Mouse (Mus musculus): ENCODE results near the gene Stpg1. TPM values are rescaled to one million over a fixed set of nuclear protein-coding genes. Genes with fewer than 3 reads are reported as not detected.
A peak's percentile ranks its signal among the peaks of the same experiment; 100 is the strongest.

Gene Stpg1
- total RNA-seq, 2 experiments from 2014 or later, result 1.0 to 1.9 TPM

DNA sequence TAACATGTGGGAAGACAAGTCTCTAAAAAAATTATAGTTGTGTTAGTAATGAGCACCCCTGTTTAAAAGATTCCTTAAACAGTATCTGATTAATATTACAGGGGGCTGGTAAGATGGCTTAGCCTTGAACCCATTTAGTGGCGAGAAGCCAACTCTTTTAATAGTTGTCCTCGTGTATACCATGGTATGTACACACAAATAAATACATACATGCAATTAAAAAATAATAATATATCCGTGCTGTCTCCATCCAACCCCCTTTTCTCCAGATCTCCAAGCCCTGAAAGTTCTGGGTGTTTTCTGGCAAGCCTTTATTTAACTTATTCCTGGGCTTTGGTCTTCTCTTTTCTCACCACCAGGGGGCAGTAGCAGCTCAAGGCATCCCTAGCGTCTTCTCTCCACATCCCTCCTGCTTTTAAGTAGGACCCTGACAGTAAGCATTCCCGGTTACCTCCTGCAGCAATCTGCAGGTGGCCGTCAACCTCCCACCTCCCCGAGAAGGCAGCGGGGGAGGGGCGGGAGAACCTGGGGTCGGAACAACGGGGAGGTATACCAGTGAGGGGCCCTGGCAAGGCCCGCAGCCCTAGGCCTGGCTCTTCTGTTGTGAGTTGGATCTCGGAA is 13.9 kb downstream of the Stpg1 start:
- intact Hi-C loops (cut with DNase I), result loop anchor here (1.0 kb wide), 1 partner anchor 159 kb away; no protein-coding TSS in a partner anchor
- peak; percentile 65 to 76 for DNase-seq (ENCODE audit: low spot score in 2 of 2)

DNA sequence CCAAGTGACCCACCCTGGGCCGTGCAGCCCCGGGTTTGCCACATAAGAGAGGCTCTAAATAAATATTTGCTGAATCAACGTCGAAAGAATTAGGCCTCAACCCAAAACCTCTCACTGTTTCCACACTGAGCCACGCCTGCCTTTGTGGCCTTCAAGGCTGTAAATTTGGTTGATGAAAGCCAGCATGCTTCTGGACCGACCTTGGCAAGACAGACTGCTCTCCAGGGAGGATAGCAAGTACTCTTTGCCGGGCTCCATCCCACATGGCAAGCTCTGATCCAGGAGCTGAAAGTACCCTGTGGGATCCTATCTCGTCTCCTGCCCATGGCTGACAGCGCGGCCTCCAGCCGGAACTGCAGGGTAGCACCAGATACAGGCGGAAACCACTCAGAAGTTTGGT is 14.9 kb downstream of the Stpg1 start:
- intact Hi-C loops (cut with DNase I), result no loop called here
- DNase-seq (ENCODE audit: low spot score in 2 of 2), result no peak

DNA sequence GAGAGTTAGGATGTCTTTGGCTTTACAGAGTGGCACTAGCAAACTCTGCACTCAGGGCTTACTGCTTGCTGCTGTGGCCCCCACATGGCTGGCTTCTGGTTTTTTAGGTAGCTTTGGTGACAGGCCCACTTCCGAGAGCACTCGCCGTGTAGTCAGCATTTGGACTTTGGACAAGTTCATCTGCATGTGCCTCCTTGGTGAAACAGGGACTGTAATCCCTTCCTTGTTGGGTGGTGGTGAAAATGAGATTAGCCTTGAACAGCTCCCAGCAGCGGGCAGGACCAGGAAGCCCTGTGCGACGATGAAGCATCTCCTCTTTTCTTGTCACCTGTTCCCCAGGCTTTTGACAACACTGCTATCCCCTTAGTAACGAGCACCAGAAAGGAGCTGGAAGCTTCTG is 19.3 kb downstream of the Stpg1 start:
- DNase-seq (ENCODE audit: low spot score in 2 of 2), result no peak
- intact Hi-C loops (cut with DNase I), result loop anchor here (10.0 kb wide), 1 partner anchor 261 kb away; no protein-coding TSS in a partner anchor

DNA sequence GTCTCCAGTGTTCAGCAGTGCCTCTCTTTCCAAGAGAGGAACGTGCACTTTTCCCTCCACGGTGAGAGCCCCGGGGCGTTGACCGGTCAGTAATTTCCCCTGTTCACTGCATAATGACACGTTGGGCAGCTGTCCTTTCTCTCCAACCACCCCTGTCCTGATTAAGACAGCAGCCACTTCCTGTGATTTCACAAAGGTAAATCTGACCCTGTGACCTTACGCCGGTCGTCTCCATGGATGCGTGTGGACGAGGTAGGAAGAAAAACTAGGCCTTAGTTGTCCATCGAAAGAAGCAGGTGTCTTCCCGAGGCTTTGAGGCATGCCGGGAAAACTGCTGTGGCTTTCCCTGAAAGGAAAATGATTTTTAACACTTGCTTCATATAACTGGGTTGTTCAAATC is 20.3 kb downstream of the Stpg1 start:
- intact Hi-C loops (cut with DNase I), result loop anchor here (10.0 kb wide), 1 partner anchor 260 kb away; no protein-coding TSS in a partner anchor

DNA sequence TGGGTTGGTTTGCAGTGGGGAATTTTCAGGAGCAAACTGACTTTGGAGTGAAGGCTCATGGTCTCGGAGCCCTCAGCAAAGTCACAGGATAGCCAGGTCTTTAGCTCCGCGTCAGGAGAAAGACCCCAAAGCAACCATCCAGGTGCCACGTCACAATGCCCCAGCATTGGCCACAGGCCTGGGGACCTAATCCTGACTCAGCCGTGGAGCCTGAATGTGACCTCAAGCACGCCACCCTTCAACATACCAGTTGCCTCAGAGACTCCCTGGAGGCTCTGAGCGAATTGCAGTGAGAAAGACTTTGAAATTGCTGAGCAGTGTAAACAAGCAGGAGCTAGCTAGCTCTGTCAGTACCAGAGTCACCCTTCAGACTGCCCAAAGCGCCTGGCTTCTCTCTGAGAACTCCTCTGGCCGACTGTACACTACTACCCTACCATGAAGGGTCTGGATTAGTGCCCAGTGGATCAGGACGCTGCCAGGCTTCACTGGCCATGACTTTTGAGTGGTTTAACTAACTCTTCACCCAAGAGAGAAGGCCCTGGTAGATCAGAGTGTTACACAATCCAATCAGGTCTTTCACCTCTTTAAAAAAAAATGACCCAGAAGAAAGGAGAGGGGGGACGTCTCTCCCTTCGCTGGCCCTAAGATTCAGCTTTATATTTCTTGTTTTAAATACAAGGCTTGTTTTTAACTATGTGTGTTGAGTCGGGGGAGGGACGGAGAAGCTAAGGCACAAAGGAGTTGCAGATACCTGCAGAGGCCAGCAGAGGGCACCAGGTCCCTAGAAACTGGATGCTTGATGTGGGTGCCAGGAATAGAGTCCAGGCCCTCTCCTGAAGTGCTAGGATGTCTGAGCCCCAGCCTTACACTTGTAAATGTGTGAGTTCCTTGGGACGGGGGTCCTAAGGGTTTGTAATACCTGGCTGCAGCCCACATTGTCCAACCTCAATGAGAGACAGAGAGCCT is 22.0 kb downstream of the Stpg1 start:
- peak in 1 of 2 experiments; percentile 16 for DNase-seq (ENCODE audit: low spot score in 2 of 2)
- intact Hi-C loops (cut with DNase I), result loop anchor here (2.0 to 10.0 kb wide), 2 partner anchors 150 to 258 kb away; no protein-coding TSS in a partner anchor

More for the DNA sequence above, 20.3 kb downstream of the Stpg1 start:
- no peak for DNase-seq (ENCODE audit: low spot score in 2 of 2)

DNA sequence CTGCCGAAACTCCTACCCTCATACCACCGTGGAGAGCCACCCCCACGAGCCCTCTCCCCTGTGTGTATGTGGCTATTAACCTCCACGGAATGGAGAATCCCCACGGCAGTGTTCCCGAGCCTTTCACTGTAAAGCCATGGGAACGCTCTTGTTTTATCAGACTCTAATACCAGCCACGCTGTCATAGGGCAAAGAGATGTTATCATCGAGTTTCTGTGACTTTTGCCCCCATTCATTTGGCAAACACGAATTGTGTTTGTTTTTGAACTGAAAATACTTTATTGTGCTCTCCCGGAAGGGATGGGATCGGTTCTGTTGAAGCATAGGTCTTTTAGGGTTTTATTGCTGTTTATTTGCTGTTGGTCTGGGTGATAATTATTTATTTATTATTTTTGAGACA is 23.5 kb downstream of the Stpg1 start:
- intact Hi-C loops (cut with DNase I), result loop anchor here (10.0 kb wide), 1 partner anchor 257 kb away; no protein-coding TSS in a partner anchor
- DNase-seq (ENCODE audit: low spot score in 2 of 2), result no peak

DNA sequence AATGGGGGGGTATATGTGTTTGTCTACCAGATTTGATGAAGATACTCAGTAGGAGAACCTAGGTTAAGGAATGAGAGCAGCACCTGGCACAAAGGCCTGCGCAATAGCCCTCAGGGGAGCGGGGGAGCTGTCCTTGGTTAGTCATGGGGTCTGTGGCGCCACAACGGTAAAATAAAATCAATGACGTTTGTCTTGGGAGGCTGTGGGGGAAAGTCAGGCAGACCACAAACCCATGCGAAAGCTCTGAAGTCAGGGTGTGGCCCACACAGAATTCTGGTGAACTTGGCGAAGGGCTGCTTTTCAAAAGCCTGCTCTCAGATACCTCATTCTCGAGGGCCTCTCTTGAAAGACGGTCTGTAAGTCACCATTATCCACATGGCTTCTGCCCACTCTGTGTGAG is 25.8 kb downstream of the Stpg1 start:
- no peak for DNase-seq (ENCODE audit: low spot score in 2 of 2)
- intact Hi-C loops (cut with DNase I), result no loop called here

DNA sequence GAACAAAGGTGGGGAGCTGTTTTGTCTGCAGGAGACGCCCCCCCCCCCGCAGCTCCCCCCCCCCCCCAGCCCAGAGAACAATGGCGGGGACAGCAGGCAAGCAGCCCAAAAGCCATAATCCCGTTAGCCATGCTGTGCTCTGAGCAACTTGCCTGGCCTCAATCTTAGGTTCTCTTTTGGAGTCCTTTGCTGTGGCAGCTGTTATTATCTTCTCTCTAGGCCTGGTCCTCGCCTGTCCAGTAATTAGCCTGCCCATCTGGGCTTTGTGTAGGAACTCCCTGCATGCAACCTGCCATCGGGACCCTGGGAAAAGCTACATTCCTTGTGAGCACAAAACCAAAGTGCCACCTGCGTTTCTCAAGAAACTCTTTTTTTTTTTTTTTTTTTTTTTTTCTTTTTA is 29.3 kb downstream of the Stpg1 start:
- intact Hi-C loops (cut with DNase I), result no loop called here
- no peak for DNase-seq (ENCODE audit: low spot score in 2 of 2)

DNA sequence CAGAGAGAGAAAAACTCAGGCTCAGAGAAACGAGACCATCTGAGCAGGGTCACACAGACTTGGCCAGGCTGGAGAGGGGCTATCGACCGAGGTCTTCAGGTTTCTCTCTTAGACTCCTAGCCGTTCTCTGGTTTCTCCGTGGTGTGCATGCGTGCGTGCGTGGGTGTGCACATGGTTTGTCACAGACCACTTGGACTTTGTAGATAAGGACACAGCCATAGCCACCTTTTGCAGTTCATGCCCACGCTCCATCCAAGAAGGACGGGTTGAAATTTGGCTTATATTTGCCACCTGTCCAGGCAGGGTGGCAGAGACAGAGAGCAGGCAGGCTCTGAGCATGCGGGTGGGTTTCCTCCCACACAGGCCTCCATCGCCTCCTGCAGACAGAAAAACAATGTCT is 30.5 kb downstream of the Stpg1 start:
- no peak for DNase-seq (ENCODE audit: low spot score in 2 of 2)
- intact Hi-C loops (cut with DNase I), result no loop called here

DNA sequence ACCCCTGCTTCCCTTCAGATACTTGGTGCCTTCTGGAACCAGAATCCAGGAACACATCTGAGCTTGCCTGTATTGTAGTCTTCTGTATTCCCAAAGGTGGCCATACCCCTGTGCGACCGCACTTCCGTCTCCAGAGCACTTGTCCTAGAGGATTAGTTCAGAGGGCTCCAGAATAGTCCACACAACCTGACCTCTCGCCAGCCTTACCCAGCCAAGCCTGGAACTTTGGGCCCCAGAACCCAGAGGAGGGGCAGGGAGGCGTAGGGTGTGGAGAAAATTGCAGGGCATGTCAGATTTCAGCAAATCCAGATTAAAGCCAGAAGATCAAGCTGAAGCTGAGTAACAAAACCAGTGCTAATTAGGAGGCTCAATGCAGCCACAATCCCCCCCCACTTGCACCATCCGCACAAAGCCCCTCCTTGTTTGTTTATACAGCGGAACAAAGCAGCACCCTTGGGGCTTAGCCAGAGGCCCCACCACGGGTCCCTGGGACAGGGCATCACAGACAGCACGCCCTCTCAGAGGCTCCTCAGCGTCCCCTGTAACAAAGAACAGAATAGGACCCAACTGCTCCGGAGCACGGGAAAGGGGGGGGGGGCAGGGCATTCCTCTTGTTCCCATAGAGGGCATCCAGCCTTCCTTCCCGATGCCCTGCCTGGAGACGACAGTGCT is 31.6 kb downstream of the Stpg1 start:
- intact Hi-C loops (cut with DNase I), result no loop called here
- DNase-seq (ENCODE audit: low spot score in 2 of 2), result no peak

DNA sequence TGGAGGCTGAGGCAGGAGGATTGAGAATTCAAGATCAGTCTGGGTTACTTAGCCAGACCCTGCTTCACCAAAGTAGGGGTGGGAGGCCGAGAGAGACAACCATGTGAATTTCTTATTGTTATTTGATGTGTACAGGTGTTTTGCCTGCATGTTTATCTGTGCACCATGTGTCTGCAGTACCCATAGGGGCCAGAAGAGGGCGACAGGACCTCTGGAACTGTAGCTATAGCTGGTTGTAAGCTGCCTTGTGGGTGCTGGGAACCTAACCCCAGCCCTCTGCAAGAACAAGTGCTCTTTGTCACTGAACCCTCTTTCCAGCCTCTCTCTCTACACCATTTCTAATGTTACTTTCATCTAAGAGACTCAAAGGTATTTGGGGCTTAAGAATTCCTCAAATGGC is 35.7 kb downstream of the Stpg1 start:
- no peak for DNase-seq (ENCODE audit: low spot score in 2 of 2)
- intact Hi-C loops (cut with DNase I), result loop anchor here (5.0 kb wide), 1 partner anchor 42 kb away; the partner anchor contains the start of gene Grhl3

DNA sequence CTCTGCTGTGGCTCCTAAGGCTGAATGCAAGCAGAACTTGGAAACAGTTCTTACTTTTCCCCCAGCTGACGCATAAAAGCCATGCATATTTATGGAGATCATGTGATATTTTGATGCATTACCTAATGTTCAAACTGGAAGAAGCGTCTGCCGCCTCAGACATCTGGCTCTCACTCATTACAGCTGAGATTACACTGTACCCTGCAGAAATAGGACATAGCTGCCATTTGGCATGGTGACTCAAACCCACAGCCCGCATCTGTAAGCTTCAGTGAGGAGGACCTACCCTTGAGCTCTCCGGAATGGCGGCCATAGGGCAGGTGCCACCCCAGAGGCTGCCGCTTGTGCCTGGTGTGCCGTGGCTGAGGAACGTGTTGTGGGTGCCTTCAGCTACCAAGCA is 36.6 kb downstream of the Stpg1 start:
- peak; percentile 58 to 59 for DNase-seq (ENCODE audit: low spot score in 2 of 2)
- intact Hi-C loops (cut with DNase I), result loop anchor here (5.0 kb wide), 1 partner anchor 41 kb away; the partner anchor contains the start of gene Grhl3

DNA sequence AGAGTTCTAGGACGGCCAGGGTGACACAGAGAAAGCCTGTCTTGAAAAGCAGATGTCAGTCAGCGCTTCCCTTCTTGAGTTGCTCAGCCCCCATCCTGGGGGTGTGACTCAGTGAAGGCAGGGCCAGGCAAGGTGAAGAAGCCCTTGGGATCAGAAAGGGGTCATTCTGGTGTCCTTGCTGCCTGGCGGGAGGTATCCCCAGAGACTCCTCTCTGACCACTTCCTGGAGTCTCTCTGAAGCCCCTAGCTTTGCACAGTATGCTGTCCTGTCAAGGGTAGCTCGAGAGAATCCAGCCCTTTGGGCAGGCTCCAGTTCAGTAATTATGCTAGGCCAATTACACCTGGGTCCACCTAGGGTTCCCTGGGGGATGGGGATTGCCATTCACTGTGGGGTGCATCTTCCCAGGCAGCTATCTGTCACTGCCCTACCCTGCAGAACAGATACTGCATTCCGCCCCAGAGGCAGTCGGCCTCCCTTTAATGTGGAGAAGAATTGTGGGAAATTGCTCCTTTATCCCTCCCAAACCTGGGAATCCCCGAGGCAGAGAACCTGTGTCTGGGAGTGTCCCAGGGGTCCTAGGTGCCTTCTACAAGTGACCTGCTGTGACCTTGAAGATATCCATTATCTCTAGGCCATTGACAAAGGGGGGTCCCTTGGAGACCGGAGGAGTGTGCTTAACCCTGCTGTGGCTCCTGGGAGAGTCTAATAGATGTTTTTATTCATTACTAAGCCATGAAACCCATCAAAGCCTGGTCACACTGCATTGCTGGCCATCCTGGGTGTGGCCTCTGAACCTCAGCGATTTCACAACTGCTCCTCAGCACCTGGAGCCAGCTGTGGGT is 37.4 kb downstream of the Stpg1 start:
- no peak for DNase-seq (ENCODE audit: low spot score in 2 of 2)
- intact Hi-C loops (cut with DNase I), result loop anchor here (5.0 kb wide), 1 partner anchor 40 kb away; the partner anchor contains the start of gene Grhl3

DNA sequence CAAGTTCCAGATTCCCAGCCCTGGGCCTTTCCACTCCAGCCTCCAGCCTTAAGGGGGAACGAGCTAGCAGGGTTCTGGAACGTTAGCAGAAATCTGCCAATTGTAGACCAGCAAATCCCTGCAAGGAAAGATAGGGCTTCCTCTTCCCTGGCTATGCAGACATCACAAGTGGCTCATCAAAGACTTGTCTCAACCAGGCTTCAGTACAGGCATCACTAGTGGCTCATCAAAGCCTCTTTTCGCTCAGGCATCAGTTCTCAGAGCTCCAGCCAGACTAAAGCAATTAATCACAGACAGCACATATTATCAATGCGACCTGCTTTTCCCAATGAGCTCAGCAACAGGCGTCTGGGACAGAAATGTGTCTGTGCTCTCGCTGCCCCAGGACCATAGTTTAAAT is 38.4 kb downstream of the Stpg1 start:
- no peak for DNase-seq (ENCODE audit: low spot score in 2 of 2)
- intact Hi-C loops (cut with DNase I), result loop anchor here (5.0 kb wide), 1 partner anchor 39 kb away; the partner anchor contains the start of gene Grhl3

DNA sequence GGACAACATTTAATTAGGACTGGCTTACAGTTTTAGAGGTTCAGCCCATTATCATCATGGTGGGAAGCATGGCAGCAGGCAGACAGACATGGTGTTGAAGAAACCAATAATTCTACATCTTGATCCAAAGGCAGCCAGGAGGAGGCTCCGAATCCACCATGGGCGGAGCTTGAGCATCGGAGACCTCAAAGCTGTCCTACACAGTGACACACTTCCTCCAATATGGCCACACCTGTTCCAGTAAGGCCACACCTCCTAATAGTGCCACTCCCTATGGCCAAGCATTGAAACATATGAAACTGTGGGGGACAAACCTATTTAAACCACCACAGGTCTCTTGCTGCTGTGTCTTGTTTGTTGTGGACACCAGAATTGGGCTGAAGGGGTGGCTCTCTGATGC is 40.4 kb downstream of the Stpg1 start:
- no peak for DNase-seq (ENCODE audit: low spot score in 2 of 2)
- intact Hi-C loops (cut with DNase I), result no loop called here

DNA sequence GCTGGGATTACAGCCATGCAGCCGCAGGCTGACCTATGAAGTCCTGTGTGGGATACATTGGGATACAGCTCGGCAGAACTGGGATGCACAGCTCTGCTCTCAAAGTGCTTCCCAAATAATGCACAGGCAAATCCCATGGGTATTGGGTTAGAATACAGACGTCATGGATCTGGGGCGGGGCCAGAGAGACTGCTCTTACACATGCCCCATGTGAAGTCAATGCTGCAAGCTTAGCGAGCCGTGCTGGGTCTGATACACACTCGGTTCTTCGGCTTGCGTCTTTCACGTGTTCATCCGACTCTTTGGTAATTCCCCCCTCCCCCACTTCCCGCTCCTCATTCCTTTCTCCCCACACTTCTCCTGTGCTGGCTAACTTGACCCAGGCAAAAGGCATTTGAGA is 44.5 kb downstream of the Stpg1 start:
- DNase-seq (ENCODE audit: low spot score in 2 of 2), result no peak
- intact Hi-C loops (cut with DNase I), result no loop called here

DNA sequence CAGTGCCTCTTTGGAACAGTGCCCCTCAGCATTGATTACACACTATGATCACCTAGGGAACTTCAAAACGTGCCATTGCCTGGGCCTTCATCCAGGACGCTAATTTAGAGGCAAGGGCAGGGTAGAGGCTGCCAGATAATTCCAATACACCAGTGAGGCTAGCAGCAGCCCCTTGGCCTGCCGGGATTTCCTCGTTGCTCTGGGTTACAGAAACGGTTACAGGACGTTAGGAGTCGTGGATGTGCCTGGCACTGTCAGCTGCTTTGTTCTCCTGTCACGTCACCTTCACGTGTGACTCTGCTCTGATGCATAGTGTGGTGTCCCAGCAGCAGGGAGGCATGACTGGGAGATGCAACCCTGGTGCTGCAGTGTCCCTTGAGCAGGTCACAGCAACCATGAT is 45.5 kb downstream of the Stpg1 start:
- DNase-seq (ENCODE audit: low spot score in 2 of 2), result no peak
- intact Hi-C loops (cut with DNase I), result no loop called here

DNA sequence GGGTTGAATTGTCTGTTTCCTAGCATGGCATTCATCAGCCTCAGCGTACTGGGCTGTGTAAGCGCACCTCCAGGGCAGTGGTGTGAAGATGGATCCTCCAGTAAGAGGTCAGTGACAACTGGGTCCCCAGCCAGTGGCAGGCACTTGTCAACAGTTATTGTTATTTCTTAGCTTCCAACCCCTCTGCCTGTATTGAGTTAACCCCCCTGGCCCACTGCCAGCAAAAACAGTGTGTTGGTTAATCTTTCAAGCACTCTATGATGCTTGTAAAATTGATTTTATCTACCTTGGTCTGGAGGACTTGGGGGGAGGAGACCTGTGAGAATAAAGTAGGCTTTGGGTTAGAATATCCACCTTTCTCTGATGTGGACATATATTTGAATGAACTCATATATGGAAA is 49.7 kb downstream of the Stpg1 start:
- intact Hi-C loops (cut with DNase I), result no loop called here
- no peak for DNase-seq (ENCODE audit: low spot score in 2 of 2)

DNA sequence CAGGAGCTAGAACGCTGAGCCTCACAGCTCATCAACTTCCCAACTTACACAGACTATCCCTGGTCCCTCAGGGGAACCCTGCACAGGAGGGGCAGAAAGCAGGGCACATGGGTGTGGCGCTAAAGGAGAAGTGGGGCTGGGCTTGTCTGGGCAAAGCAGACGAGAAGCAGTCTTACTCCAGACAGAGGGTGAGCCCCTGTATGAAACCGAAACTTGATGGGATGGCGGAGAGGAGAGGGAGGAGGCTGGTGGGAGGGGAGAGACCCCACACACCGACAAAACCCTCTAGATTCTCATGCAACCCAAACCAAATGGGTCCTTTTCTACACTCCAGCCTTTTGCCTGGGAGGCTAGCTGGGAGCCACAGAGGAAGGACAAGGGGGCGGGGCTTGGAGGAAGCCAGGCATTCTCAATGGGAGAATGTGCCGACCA is 50.5 kb downstream of the Stpg1 start:
- intact Hi-C loops (cut with DNase I), result no loop called here
- no peak for DNase-seq (ENCODE audit: low spot score in 2 of 2)

Data from left cerebral cortex, postnatal 36 days (tissue).